Mouse (Mus musculus) c-Kit-positive CD71-positive TER-119-positive erythroid progenitor cells, embryonic 14.5 days (primary cell): Measurements from ENCODE around the gene Ptov1.

ENCODE experiments used
- DNase-seq: peaks from one replicate; pipeline ENCODE4 v3.0.0-alpha.2; 2013; ENCODE audit warnings: low spot score

The Ptov1 gene

DNA sequence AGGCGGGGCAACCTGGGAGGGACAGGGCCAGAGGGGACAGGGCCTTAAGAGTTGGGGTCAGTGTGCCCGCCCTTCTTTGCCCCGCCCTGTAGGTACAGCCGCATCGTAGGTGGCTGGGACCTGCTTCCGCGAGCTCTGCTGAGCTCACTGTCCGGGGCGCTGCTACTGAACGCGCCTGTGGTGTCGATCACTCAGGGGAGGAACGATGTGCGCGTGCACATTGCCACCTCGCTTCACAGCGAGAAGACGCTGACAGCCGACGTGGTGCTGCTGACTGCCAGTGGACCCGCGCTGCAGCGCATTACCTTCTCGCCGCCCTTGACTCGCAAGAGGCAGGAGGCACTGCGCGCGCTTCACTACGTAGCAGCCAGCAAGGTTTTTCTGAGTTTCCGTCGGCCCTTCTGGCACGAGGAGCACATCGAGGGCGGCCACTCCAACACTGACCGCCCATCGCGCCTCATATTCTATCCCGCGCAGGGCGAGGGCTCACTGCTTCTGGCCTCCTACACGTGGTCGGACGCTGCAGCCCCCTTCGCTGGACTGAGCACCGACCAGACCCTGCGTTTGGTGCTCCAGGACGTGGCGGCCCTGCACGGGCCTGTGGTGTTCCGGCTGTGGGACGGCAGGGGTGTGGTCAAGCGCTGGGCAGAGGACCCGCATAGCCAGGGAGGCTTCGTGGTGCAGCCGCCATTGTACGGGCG is 29.9 kb downstream of the Ptov1 start:
- DNase-seq: no peak

DNA sequence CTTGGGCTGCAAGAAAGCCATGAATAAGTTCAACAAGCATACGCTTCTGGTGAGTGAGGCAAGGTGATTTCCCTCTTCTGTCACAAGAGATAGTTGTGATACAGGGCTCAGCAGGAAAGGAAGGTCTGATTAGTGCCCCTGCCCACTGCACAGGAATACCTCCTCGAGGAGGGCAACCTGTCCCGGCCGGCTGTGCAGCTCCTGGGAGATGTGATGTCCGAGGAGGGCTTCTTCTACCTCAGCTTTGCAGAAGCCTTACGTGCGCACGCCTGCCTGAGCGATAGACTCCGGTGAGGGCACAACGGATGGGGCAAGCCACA is 30.5 kb downstream of the Ptov1 start:
- DNase-seq: no peak

DNA sequence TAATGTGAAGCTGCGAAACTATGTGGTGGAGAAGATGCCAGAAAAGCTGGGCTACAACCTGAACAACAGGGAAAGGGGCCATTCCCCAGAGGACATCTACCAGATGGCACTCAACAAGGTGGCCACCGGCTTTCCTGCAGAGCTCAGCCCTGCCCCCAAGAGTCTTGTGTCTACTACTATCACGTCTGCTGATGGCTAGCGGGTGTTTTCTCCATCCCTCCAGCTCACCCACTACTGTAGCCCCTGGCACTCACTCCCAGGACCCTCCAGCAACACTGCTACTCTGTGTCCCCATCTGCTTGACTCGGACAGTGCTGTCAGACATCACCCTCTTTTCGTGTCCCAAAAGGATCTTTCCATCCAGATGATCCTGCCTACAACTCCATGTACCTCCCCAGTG is 31.5 kb downstream of the Ptov1 start:
- no peak for DNase-seq

DNA sequence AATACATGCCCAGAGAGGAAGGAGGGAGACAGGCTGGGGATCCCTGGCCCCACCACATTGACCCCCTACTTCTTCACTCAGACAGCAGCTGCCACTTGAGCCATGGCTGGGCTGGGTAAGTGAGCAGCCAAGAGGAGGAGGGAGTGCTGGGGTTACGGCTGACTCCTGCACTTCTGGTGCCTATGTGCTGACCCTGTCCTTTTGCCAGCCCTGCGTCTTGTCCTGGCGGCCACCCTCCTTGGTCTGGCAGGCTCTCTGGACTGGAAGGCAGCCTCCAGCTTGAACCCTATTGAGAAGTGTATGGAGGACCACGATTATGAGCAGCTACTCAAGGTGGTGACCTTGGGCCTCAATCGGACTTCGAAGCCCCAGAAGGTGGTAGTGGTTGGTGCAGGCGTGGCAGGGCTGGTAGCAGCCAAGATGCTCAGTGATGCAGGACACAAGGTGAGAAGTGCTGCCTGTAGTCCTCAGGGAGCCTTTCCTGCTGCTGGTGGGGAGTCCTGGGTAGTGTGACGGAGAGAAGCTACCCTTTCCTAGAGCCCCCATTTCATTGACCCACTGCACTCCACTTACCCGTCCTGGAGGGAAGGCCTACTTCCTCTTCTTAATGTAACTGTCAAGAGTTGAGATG is 33.0 kb downstream of the Ptov1 start:
- no peak for DNase-seq

DNA sequence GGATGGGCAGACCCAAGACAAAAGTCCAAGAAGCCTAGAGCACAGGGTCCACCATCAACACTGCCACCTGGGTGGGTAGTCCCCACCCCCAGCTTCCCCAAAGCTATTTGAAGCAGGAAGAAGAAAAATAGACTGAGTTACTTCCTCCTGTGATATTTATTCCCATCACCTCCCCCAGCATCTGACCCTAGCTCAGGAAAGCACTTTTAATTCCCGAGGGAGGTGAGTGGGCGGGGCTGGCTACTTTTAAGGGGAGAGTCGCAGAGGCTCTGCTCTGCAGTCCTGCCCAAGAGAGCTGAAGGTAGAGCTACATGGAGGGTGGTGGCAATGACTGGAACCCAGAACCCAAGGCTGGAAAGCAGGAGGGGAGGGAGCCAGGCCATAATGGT is 33.6 kb downstream of the Ptov1 start:
- DNase-seq: no peak

DNA sequence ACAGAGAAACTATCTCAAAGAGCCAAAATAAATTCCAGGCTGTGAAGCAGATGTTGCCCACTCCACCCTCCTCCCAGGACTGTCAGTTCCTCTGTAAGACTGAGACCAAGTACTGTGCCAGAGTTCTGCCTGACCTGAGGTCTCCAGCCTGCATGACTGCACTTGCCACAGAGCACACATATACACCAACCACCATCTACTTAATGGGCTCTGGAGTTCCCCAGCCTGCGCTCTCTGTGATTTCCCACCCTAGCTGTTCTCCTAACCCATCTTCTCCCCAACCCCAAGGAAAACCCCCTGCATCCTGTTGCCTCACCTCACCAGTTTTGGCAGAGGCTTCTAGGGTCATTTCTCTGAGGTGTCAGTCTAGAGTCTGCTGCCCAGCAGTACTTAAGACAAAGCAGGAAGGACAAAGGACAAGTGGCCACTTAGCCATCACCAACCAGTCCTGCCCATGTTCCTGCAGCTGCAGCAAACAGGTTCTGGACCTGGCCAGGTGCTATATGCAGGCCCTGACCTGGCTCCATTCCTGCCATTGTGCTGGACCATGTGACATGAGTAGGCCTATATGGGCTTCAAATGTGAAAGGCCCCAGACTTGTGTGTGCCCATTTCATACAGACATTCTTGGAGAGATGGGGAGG is 34.1 kb downstream of the Ptov1 start:
- DNase-seq: no peak

DNA sequence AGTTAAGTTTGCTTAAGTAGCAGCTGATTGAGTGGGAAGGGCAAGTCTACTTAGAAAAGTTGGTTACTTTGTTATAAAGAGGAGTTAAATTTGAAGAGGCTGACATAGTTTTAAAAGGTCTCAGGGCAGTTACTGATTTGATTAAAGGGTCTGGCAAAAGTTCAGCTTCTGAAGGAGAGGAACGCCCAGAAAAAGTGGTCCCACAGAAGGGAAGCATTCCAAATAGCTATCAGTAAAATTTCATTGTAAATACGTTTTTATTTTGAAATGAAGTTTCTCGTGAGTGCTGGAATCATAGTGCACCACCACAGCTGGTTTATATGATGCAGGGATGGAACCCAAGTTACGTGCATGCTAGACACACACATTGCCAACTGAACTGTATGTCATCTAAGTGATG is 36.8 kb downstream of the Ptov1 start:
- DNase-seq: no peak

DNA sequence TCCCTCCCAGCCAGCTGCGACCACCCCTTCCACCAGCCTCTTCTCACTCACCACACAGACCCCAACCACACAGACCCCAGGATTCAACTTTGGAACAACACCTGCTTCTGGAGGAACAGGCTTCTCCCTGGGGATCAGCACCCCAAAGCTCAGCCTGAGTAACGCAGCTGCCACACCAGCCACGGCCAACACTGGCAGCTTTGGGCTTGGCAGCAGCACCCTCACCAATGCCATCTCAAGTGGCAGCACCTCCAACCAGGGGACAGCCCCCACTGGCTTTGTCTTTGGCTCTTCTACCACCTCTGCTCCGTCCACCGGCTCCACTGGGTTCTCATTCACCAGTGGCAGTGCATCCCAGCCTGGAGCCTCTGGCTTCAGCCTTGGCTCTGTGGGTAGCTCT is 40.9 kb downstream of the Ptov1 start:
- no peak for DNase-seq

DNA sequence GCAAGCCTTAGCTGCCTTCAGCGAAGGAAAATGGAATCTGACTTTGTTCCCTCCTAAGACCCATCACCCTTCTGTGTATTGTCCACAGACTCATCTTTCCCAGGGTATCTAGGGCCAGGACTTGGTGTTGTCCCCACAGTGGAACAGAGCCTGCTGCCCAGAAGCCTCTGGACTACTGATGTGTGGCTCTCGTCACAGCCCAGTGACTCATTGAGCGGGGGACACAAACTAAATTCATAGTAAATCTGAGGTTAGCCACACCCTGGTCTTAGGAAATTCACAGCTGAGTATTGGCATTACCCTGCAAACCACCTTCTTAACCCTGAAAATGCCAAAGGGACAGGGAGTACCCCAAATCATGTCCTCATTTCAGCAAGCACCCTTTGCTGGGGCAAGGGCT is 42.8 kb downstream of the Ptov1 start:
- DNase-seq: no peak

DNA sequence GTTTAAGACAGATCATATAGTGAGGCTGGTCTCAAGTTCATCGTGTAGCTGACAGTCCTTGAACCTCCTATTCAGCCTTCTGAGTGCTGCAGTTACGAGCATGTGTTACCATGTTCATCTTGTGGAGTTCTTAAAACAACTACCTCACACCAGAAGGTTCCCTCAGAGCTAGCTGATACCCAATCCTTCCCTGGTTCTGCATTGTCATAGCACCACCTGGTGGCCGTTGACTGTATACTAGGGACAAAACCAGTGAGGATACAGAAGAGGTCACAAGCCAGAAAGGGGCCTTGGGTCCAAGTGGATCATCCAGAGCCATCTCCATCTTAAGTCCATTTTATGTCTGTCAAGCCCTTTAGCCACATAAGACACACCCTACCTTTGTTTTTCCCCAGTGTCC is 44.7 kb downstream of the Ptov1 start:
- peak; percentile 72 for DNase-seq

DNA sequence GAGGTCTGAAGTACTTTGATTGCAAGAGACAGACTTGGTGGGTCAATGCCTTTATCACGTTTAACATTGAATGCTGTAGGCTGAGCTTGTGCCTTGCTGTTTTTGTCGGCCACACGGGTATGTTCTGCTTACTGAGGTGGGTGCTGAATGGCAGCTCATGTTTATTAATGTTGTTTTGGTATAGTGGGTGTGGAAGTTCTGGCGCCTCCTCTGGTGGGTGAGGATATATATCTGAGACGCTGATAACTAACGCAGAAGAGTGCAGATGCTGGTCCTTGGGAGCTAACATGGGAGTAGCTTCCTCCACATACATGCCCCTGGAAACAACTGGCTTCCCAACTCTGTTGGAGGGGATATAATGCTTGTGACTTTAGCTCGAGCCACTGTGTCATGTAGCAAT is 46.2 kb downstream of the Ptov1 start:
- DNase-seq: no peak

DNA sequence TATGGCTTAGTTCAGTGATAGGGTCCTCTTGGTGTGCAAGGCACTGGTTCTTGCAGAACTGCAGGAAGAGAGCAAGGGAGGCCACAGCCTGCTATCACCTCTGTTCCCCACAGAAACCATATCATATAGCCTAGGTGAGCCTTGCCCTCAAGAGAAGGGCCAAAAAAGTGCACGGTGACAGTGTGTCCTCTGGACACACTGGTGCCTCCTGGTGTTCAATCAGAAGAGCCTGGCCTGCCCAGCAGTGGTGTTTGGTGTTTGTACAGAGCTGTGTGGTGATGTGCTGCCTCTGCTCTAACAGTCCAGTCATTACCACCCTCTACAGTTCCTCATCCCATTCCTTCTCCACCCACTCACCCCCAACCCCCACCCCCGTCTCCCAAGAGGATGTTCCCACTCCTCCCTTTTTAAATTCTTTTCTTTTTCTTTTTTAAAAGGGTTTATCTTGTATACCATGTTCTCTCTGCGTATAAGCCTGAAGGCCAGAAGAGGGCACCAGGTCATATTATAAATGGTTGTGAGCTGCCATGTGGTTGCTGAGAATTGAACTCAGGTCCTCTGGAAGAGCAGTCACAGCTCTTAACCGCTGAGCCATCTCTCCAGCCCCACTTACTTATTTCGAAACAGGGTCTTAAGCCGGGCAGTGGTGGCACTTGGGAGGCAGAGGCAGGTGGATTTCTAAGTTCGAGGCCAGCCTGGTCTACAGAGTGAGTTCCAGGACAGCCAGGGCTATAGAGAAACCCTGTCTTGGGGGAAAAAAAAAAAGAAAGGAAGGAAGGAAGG is 47.7 kb downstream of the Ptov1 start:
- no peak for DNase-seq

DNA sequence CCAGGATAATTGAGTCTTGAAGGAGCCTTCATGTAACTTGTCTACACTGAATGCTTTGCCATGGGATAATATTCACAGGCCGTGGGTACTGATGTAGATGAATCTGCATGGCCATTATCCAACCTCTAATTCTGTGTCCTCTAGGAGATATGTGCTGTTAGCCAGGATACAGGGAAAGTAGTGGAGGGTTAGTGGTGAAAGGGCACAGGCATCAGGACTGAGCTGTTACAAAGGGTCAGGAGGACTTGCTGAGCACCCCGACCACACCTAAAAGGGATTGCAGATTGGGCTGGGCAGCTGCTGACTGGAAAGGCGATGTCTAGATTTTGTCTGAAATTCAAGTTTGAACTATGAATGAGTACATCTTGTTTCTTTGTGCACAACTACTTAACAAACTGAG is 49.1 kb downstream of the Ptov1 start:
- no peak for DNase-seq

DNA sequence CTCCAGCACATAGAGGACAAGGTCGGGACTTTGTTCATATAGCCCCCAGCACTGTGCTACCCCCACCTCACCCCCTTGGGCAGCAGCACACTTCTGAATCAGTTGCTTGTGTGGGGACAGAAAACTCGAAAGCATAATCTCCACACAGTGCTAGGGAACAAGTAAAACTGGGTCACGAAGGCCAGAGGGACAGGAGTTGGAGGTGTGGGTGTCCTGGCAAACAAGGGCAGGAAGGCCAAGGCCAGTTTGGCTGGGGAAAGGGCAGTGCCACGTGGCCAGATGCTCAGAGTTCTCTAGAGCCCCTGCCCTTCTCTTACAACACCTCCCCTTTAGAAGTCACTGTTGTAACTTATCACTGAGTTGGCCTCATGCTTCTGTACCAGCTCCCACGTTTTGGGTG is 49.7 kb downstream of the Ptov1 start:
- DNase-seq: no peak

DNA sequence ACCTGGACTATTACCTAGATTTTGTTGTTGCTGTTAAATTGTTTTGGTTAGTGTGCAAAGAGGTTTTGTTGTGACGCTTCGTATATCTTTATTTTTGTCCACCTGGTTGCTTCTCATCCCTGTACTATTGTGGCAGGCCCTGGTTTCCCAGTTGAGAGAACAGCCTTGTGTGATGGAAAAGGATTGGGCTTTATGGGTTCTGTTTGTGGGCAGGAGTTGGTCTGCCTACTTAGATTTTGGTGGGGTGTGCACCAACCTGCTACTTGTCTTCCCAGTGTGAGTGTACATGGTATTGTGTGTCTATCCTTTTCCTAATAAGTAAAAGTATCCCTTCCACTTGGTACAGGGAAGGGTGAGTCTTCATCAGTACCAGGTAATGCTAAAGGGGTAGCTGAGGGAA is 50.2 kb downstream of the Ptov1 start:
- no peak for DNase-seq

DNA sequence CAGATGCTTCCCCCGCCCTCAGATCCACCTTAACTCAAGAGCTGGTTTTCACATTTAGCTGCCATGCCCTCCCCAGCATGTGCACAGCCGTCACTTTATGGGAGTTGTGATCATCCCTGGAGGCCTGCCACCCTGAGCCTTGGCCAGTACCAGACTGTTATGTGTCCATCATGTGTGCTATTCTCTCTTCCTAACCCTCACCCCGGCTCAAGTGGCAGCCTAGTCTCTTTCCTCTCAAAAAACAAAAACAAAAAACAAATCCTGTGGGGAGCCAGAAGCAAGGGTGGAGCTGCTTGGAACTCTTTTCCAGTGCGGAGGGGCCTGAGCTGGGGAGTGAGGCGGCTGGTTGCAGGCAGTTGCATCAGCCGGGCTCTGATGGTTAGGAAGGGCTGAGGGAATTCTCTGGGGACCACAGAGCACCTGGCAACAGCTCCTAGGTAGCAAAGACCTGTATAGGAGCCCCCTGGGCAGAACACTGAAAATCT is 50.8 kb downstream of the Ptov1 start:
- DNase-seq: peak; percentile 29

DNA sequence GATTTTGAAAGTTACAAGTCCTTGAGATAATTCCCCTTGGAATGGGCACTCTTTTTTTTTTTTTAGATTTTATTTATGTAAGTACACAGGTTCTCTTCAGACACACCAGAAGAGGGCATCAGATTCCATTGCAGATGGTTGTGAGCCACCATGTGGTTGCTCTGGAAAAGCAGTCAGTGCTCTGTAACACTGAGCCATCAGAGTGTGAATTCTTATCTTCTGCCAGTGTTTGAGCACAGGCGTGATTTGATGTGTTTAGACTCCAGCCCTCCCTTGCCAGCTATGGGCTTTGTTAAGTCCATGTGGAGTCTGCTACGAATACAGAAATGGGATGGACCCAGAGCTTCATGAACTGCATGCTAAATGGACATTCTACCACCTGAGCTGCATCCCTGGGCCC is 51.4 kb downstream of the Ptov1 start:
- DNase-seq: no peak

DNA sequence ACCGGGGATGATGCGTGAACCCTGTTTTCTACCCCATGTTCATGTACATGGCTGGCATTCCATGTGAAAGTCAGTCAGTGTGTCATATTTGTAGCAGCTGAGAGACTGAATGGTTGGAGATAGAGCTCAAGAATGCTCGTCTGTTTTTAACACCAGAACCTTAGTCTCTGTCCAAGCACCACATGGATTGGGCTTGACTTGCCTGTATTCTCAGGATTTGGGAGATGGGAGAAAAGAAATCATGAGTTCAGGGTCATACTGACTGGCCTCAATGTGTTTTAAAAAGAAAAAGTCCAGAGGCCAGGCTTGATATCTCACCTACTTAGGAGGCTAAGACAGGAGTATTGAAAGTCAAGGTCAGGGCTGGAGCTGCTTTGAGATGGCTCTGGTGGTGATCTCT is 52.1 kb downstream of the Ptov1 start:
- no peak for DNase-seq

DNA sequence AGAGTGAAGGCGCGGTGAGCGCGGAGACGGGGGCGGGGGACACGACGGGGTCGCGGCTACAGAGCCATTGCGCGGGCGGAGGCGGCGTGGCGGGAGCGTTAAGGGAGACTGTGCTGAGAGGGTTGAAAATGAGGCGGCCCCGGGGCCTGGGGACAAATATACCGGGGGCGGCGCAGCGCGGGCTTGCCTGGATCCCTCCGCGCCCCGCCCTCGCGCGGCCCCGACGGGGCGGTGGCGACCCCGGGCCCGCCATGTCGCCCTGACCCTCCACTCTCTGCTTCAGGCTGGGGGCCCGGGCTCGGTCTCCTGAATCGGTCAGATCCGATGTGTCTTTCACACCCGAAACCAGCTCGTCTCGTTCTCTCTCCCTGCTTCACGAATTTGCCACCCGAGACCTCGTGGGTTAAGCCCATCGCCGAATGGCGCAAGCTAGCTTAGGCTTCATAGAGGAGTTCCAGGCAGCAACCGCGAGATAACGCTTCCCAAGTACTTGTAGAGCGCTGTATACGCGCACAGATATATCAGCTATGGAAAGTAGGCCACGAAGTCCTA is 53.0 kb downstream of the Ptov1 start, which contains the start of gene Atf5:
Gene Atf5, minus strand, starts transcription at position 189 of the 552 bp plus-strand sequence.
- peak; percentile 62 for DNase-seq

DNA sequence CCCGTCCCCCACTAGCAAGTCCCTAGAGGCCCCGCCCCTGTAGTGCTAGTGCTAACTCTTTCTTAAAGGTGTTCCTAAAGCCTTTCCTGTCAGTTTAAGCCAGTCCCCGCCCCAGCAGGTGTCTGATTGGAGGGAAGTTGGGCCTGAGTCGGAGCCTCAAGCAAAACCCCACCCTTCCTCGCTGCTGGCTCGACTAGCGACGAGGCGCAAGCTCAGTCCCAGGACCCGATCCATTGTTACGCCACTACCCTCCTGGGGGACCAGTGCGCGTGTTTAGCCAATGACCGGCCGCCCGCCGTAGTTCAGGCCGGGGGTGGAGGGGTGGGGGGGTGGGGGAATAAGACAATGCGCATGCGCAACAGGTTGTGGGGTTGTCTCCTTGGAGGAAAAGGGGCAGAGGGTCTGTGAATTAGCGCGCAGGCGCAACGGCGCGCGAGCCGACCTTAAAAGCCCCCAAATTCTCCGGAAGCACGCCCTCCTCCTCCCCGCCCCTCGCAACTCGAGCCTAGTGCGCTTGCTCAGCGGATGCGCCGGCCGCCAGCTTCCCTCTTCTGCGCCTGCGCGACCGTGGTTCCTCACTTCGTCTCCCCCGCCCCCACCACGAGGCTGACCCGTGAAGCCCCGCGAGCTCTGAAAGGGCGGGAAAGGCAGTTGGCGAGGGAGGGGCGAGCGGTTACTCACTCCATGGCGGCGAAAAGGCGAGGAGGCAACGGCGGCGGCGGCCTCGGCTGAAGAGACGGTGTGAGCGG is 53.7 kb downstream of the Ptov1 start, which contains the start of the genes Nup62 and Il4i1:
Gene Nup62, plus strand, starts transcription at position 368 of the 749 bp plus-strand sequence.
Gene Il4i1, plus strand, starts transcription at position 667 of the 749 bp plus-strand sequence.
- peak; percentile 97 for DNase-seq

DNA sequence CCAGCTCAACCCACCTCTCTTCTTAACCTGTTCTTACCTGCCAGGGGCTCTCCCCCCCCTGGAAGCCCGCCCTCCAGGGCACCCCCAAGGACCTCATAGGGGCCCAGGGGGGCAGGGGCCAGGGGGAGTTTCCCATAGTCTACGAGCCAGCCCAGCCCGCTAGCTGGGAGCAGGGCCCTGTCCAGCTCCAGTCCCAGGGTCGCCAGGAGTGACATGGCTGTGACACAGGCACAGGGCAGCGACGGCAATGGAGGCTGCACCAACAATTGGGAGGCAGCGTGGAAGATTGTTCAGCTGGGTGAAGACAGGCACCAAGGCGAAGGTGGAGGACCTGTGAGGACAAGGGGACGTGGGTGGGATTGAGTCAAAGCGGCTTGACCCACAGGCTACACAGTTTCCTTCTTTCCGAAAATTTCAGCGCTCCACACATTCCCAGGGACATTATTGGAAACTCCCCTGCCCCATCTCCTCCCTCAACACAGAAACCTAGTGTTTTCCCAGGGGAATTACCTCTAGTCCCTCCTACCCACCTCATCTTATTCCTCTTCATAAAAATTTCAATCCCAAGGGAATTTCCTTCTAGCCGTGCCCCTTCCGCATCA is 54.5 kb downstream of the Ptov1 start:
- DNase-seq: no peak
